Mouse (Mus musculus): ENCODE data around the gene Tnnt3.

GRCm38 (mm10) chr7:142486751-142487162 is 11.9 kb upstream of the Tnnt3 start:
- TF ChIP-seq GATA1 (IDR thresholded peaks at IDR 0.05; ENCODE audit: low read length) (no peak), TAL1 (IDR thresholded peaks at IDR 0.05; ENCODE audit: low read length) (no peak)

All from erythroblast, embryonic 14.5 days (primary cell).